Mouse (Mus musculus): Measurements from ENCODE around the gene Myo5a. TPM values are rescaled to one million over a fixed set of nuclear protein-coding genes. Genes with fewer than 3 reads are reported as not detected.

Myo5a gene
- 32.9 and 34.5 TPM in 2 replicates for polyA plus RNA-seq (2015; fragmentation: Nextera tagmentation; extraction: Ambion mirVana)

DNA sequence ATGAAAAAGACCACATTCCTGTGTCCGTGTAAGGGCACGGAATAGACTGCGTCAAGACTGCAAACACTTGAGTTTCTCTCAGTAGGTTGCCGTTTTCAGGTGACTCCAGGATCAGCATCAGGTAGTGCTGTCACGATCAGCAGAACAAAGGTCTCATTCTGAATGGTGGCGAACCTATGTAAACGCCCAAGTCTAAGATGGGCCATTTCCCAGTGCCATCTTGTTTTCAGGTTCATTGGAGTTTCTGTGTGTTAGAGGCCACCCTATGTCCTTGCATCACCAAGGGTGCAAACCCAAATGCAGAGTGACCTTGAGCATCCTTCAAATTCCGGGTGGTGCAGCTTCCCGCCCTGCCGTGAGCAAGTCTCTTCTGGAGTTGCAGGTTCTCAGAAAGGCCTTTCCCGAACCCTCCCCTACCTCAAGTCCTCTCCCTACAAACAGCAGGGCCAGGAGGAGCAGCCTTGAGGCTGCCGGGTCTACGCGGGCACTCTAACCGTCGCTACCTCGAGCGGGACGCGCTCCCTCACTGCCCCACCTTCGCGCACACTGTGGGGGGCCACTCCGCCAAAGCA is at the start of gene Myo5a:
TSS of gene Myo5a (plus strand) at position 559 of the 572 bp plus-strand sequence.
- Histone ChIP-seq H3K27ac (ENCODE audit: low read length) (peak within 1 kb of the TSS; percentile 98), H3K36me3 (ENCODE audit: control insufficient read depth, insufficient read depth) (no peaks in the 10 kb centered on the region), H3K9ac (replicated peaks; ENCODE audit: low read depth, low read length) (peak within 1 kb of the TSS; percentile 95), H3K4me3 (replicated peaks; ENCODE audit: low read length) (peak within 1 kb of the TSS; percentile 70), H3K4me1 (replicated peaks; ENCODE audit: control insufficient read depth, insufficient read depth, low read length) (peaks cover 18% of the 10 kb centered on the region), H3K9me3 (ENCODE audit: control insufficient read depth, low read length) (no peaks in the 10 kb centered on the region), H3K27me3 (replicated peaks; ENCODE audit: control insufficient read depth, insufficient read depth, low read length) (no peaks in the 10 kb centered on the region), H3K4me2 (ENCODE audit: low read length) (peak within 1 kb of the TSS; percentile 77)
- 17% methylated on average over 23 of the region's 23 CpGs for WGBS
- ATAC-seq = no peak

DNA sequence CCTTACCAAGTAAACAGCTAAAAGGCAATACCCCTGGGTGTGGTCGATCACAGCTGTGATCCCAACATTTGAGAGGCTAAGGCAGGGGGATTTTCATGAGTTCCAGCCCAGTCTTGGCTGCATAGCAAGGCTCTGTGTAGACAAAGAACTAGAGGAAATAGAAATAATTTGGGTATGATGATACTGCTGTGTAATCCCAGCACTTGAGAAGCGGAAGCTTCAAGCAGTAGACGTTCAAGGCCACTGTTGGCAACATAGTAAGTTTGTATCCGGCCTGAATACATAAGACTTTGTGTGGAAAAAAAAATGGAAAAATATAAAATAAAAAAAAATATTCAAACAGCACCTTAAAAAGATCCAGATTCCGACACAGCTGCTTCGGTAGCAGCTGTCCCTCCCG is 48.3 kb upstream of the Myo5a start:
- Histone ChIP-seq H3K4me1 (replicated peaks; ENCODE audit: control insufficient read depth, insufficient read depth, low read length) (no peaks in the 10 kb centered on the region), H3K9ac (replicated peaks; ENCODE audit: low read depth, low read length) (no peak overlapping the region), H3K36me3 (ENCODE audit: control insufficient read depth, insufficient read depth) (peaks cover 24% of the 10 kb centered on the region), H3K9me3 (ENCODE audit: control insufficient read depth, low read length) (no peaks in the 10 kb centered on the region), H3K27me3 (replicated peaks; ENCODE audit: control insufficient read depth, insufficient read depth, low read length) (no peaks in the 10 kb centered on the region), H3K27ac (ENCODE audit: low read length) (no peak overlapping the region), H3K4me2 (ENCODE audit: low read length) (no peak overlapping the region), H3K4me3 (replicated peaks; ENCODE audit: low read length) (no peak overlapping the region)
- ATAC-seq = no peak
- 91% methylated on average over 7 of the region's 7 CpGs for WGBS

DNA sequence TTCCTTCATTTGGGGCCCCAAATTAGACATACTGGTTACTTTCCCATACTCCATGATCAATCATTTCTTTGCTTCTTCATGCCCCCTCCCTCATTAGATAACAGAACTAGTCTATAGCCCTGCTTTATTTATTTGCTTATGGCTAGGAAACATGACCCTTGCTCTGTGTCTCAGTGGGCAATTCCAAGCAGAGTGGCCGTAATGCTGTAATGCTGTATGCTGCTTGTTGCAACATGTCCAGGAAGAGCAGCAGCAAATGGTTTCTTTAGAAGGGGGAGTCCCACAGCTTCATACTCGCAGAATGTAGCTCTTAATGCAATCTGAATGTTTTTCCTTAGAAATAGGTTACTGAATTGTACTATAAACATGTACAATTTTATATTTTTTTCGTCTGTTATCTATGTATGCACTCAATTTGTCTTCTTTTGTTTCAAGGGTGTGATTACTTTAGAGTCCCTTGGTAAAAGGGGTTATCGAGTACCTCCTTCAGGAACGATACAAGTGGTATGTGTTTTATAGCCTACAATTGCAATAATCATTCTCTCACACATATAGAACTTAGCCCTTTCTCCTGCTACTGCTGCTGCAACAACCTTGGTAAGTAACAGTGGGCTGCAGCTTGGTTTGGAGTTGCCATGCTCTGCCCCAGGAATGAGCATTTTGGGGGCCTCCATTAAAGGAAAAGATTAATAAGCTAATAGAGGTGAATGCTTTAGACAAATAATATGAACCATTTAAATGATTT is 47.5 kb upstream of the Myo5a start:
- no peak overlapping the region for H3K4me3 ChIP-seq (replicated peaks; ENCODE audit: low read length)
- H3K4me2 ChIP-seq (ENCODE audit: low read length) = no peak overlapping the region
- no peaks in the 10 kb centered on the region for H3K27me3 ChIP-seq (replicated peaks; ENCODE audit: control insufficient read depth, insufficient read depth, low read length)
- H3K4me1 ChIP-seq (replicated peaks; ENCODE audit: control insufficient read depth, insufficient read depth, low read length) = no peaks in the 10 kb centered on the region
- H3K36me3 ChIP-seq (ENCODE audit: control insufficient read depth, insufficient read depth) = peaks cover 20% of the 10 kb centered on the region
- H3K9me3 ChIP-seq (ENCODE audit: control insufficient read depth, low read length) = no peaks in the 10 kb centered on the region
- no peak overlapping the region for H3K27ac ChIP-seq (ENCODE audit: low read length)
- H3K9ac ChIP-seq (replicated peaks; ENCODE audit: low read depth, low read length) = no peak overlapping the region
- no peak for ATAC-seq
- WGBS = 83% methylated on average over 5 of the region's 5 CpGs

DNA sequence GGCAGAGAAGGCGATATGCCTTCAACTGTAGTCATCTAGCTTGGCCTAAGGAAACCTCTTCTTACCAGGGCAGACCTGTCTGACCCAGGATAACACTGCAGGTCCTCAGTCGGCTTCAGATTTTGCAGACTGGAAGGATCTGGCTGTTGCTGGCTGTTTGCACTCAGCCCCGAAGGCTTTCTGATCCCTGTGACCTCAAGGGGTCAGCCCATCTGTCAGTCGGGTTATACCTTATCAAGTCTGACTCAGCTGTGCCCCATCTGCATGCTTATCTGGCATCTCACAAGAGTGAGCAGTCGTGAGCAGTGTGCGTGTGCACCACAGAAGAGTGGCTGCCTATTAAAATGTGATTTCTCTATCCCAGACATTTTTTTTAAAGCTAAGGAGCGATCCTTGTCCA is 46.7 kb upstream of the Myo5a start:
- 78% methylated on average over 7 of the region's 7 CpGs for WGBS
- no peak overlapping the region for H3K4me2 ChIP-seq (ENCODE audit: low read length)
- no peaks in the 10 kb centered on the region for H3K9me3 ChIP-seq (ENCODE audit: control insufficient read depth, low read length)
- H3K9ac ChIP-seq (replicated peaks; ENCODE audit: low read depth, low read length) = no peak overlapping the region
- H3K27me3 ChIP-seq (replicated peaks; ENCODE audit: control insufficient read depth, insufficient read depth, low read length) = no peaks in the 10 kb centered on the region
- no peak overlapping the region for H3K4me3 ChIP-seq (replicated peaks; ENCODE audit: low read length)
- H3K36me3 ChIP-seq (ENCODE audit: control insufficient read depth, insufficient read depth) = peaks cover 20% of the 10 kb centered on the region
- no peak overlapping the region for H3K27ac ChIP-seq (ENCODE audit: low read length)
- H3K4me1 ChIP-seq (replicated peaks; ENCODE audit: control insufficient read depth, insufficient read depth, low read length) = no peaks in the 10 kb centered on the region
- no peak for ATAC-seq

- Histone ChIP-seq H3K4me3 (replicated peaks; ENCODE audit: low read length) (no peak overlapping the region), H3K36me3 (ENCODE audit: control insufficient read depth, insufficient read depth) (peaks cover 6% of the 10 kb centered on the region), H3K9me3 (ENCODE audit: control insufficient read depth, low read length) (no peaks in the 10 kb centered on the region), H3K9ac (replicated peaks; ENCODE audit: low read depth, low read length) (no peak overlapping the region), H3K4me1 (replicated peaks; ENCODE audit: control insufficient read depth, insufficient read depth, low read length) (no peaks in the 10 kb centered on the region), H3K27ac (ENCODE audit: low read length) (no peak overlapping the region), H3K27me3 (replicated peaks; ENCODE audit: control insufficient read depth, insufficient read depth, low read length) (no peaks in the 10 kb centered on the region), H3K4me2 (ENCODE audit: low read length) (no peak overlapping the region)
- WGBS = 67% methylated on average over 6 of the region's 6 CpGs
- no peak for ATAC-seq
These were observed 45.1 kb upstream of the Myo5a start for GRCm38 (mm10) chr9:75025689-75026088.

DNA sequence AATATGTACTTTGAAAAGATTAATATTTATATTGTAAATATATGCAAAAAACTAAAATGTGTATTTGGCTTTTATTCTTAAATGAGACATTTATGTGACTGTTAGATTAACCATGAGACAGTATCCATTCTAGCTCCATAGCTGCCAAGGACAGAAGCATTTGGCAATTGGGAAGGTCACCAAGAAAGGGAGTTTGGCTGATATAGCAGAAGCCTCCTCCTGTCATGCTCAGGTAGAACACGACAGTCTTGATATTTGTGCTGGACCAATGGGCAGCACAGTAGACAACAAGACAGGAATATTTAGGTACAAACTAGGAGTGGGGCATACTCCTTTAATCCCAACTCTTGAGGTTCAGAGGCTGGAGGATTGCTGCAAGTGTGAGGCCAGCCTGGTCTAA is 38.4 kb upstream of the Myo5a start:
- 93% methylated on average over 1 of the region's 1 CpGs for WGBS
- no peaks in the 10 kb centered on the region for H3K27me3 ChIP-seq (replicated peaks; ENCODE audit: control insufficient read depth, insufficient read depth, low read length)
- no peak for ATAC-seq
- no peak overlapping the region for H3K4me2 ChIP-seq (ENCODE audit: low read length)
- no peak overlapping the region for H3K27ac ChIP-seq (ENCODE audit: low read length)
- H3K9me3 ChIP-seq (ENCODE audit: control insufficient read depth, low read length) = no peaks in the 10 kb centered on the region
- H3K9ac ChIP-seq (replicated peaks; ENCODE audit: low read depth, low read length) = no peak overlapping the region
- no peaks in the 10 kb centered on the region for H3K4me1 ChIP-seq (replicated peaks; ENCODE audit: control insufficient read depth, insufficient read depth, low read length)
- peaks cover 4% of the 10 kb centered on the region; the same call in 1 of the 2 replicates for H3K36me3 ChIP-seq (ENCODE audit: control insufficient read depth, insufficient read depth)
- no peak overlapping the region for H3K4me3 ChIP-seq (replicated peaks; ENCODE audit: low read length)

GRCm38 (mm10) chr9:75033141-75033540 is 37.7 kb upstream of the Myo5a start:
- Histone ChIP-seq H3K27me3 (replicated peaks; ENCODE audit: control insufficient read depth, insufficient read depth, low read length) (no peaks in the 10 kb centered on the region), H3K9ac (replicated peaks; ENCODE audit: low read depth, low read length) (no peak overlapping the region), H3K4me2 (ENCODE audit: low read length) (no peak overlapping the region), H3K4me1 (replicated peaks; ENCODE audit: control insufficient read depth, insufficient read depth, low read length) (peaks cover under 1% of the 10 kb centered on the region; the same call in 1 of the 2 replicates), H3K9me3 (ENCODE audit: control insufficient read depth, low read length) (no peaks in the 10 kb centered on the region), H3K4me3 (replicated peaks; ENCODE audit: low read length) (no peak overlapping the region), H3K36me3 (ENCODE audit: control insufficient read depth, insufficient read depth) (peaks cover 4% of the 10 kb centered on the region; the same call in 1 of the 2 replicates), H3K27ac (ENCODE audit: low read length) (no peak overlapping the region)
- 43% methylated on average over 7 of the region's 7 CpGs for WGBS
- no peak for ATAC-seq

- Histone ChIP-seq H3K27ac (ENCODE audit: low read length) (no peak overlapping the region), H3K4me2 (ENCODE audit: low read length) (no peak overlapping the region), H3K27me3 (replicated peaks; ENCODE audit: control insufficient read depth, insufficient read depth, low read length) (no peaks in the 10 kb centered on the region), H3K9ac (replicated peaks; ENCODE audit: low read depth, low read length) (no peak overlapping the region), H3K36me3 (ENCODE audit: control insufficient read depth, insufficient read depth) (peaks cover 4% of the 10 kb centered on the region; the same call in 1 of the 2 replicates), H3K4me1 (replicated peaks; ENCODE audit: control insufficient read depth, insufficient read depth, low read length) (peaks cover 14% of the 10 kb centered on the region), H3K9me3 (ENCODE audit: control insufficient read depth, low read length) (no peaks in the 10 kb centered on the region), H3K4me3 (replicated peaks; ENCODE audit: low read length) (no peak overlapping the region)
- ATAC-seq = no peak
- WGBS = 79% methylated on average over 1 of the region's 1 CpGs
These were observed 36.1 kb upstream of the Myo5a start for GRCm38 (mm10) chr9:75034691-75035090.

GRCm38 (mm10) chr9:75035944-75036343 is 34.9 kb upstream of the Myo5a start:
- Histone ChIP-seq H3K9me3 (ENCODE audit: control insufficient read depth, low read length) (no peaks in the 10 kb centered on the region), H3K27ac (ENCODE audit: low read length) (no peak overlapping the region), H3K36me3 (ENCODE audit: control insufficient read depth, insufficient read depth) (peaks cover 4% of the 10 kb centered on the region; the same call in 1 of the 2 replicates), H3K9ac (replicated peaks; ENCODE audit: low read depth, low read length) (no peak overlapping the region), H3K4me2 (ENCODE audit: low read length) (no peak overlapping the region), H3K27me3 (replicated peaks; ENCODE audit: control insufficient read depth, insufficient read depth, low read length) (no peaks in the 10 kb centered on the region), H3K4me3 (replicated peaks; ENCODE audit: low read length) (no peak overlapping the region), H3K4me1 (replicated peaks; ENCODE audit: control insufficient read depth, insufficient read depth, low read length) (peaks cover 19% of the 10 kb centered on the region)
- WGBS = 83% methylated on average over 4 of the region's 4 CpGs
- no peak for ATAC-seq
